Mouse (Mus musculus) myocyte (in vitro differentiated cells): ENCODE data around the gene Slc16a12. TPM values are rescaled to one million over a fixed set of nuclear protein-coding genes. Genes with fewer than 3 reads are reported as not detected.

Experiments used
- H3K27me3 ChIP-seq: one replicate; pipeline ENCODE4 v1.6.1; 2011; ENCODE audit not compliant: control insufficient read depth, insufficient read depth, insufficient read length
- H3K36me3 ChIP-seq: one replicate; pipeline ENCODE4 v1.6.1; 2011; ENCODE audit not compliant: control insufficient read depth, insufficient read depth
- H3K4me2 ChIP-seq: one replicate; pipeline ENCODE4 v1.6.1; 2011; ENCODE audit warnings: low read depth, control low read depth
- H3K4me3 ChIP-seq: one replicate; pipeline ENCODE4 v1.5.1; 2011; ENCODE audit warnings: mild to moderate bottlenecking, control low read depth, moderate library complexity
- H3K79me2 ChIP-seq: one replicate; pipeline ENCODE4 v1.6.1; 2011; ENCODE audit not compliant: control insufficient read depth, insufficient read depth
- H3ac ChIP-seq: one replicate; pipeline ENCODE4 v1.6.1; 2011; ENCODE audit not compliant: control insufficient read depth, insufficient read length
- CEBPB ChIP-seq: IDR thresholded peaks from 2 replicates; pipeline ENCODE4 v1.6.1; 2011; ENCODE audit warnings: mild to moderate bottlenecking, moderate library complexity; ENCODE audit not compliant: poor library complexity, insufficient read depth, severe bottlenecking
- E2F4 ChIP-seq: IDR thresholded peaks from one replicate; pipeline ENCODE4 v1.6.1; 2011; ENCODE audit warnings: mild to moderate bottlenecking, control low read depth, moderate library complexity; ENCODE audit not compliant: insufficient read depth
- MAX ChIP-seq: IDR thresholded peaks from one replicate; pipeline ENCODE4 v1.6.1; 2011; ENCODE audit warnings: low read depth, mild to moderate bottlenecking, control low read depth
- MYOD1 ChIP-seq, 3 experiments: IDR thresholded peaks; one replicate each; pipeline ENCODE4 v1.6.1; 2011; ENCODE audit warnings: control low read depth in 2 of 3, low read depth in 2 of 3, mild to moderate bottlenecking in 2 of 3, moderate library complexity in 1 of 3; ENCODE audit not compliant: insufficient read length in 2 of 3, control insufficient read depth in 1 of 3
- MYOG ChIP-seq, 3 experiments: IDR thresholded peaks; one replicate each; pipeline ENCODE4 v1.6.1; 2011; ENCODE audit warnings: control low read depth in 2 of 3, low read depth in 2 of 3, mild to moderate bottlenecking in 2 of 3; ENCODE audit not compliant: insufficient read length in 2 of 3, control insufficient read depth in 1 of 3, insufficient read depth in 1 of 3
- POLR2A ChIP-seq: IDR thresholded peaks from one replicate; pipeline ENCODE4 v1.6.1; 2011; ENCODE audit warnings: low read depth, mild to moderate bottlenecking, control low read depth, moderate library complexity; ENCODE audit not compliant: insufficient read length
- POLR2AphosphoS2 ChIP-seq: IDR thresholded peaks from one replicate; pipeline ENCODE4 v1.6.1; 2011; ENCODE audit warnings: low read depth, control low read depth; ENCODE audit not compliant: insufficient read length
- REST ChIP-seq: IDR thresholded peaks from one replicate; pipeline ENCODE4 v1.6.1; 2011; ENCODE audit warnings: mild to moderate bottlenecking, control low read depth, moderate library complexity; ENCODE audit not compliant: insufficient read depth, insufficient read length
- SRF ChIP-seq: IDR thresholded peaks from one replicate; pipeline ENCODE4 v1.6.1; 2011; ENCODE audit warnings: low read depth; ENCODE audit not compliant: control insufficient read depth, insufficient read length
- TCF12 ChIP-seq: IDR thresholded peaks from one replicate; pipeline ENCODE4 v1.6.1; 2011; ENCODE audit warnings: mild to moderate bottlenecking, control low read depth; ENCODE audit not compliant: poor library complexity, insufficient read depth, severe bottlenecking
- TCF3 ChIP-seq: IDR thresholded peaks from one replicate; pipeline ENCODE4 v1.6.1; 2011; ENCODE audit warnings: low read depth, control low read depth; ENCODE audit not compliant: insufficient read length
- USF1 ChIP-seq: IDR thresholded peaks from one replicate; pipeline ENCODE4 v1.6.1; 2011; ENCODE audit warnings: low read depth, mild to moderate bottlenecking, control low read depth, moderate library complexity
- polyA plus RNA-seq: library from polyadenylated mRNA; unstranded; fragments of >200 nt; fragmentation: generic; extraction: Trizol; gene quantifications from one replicate; pipeline ENCODE4 v1.2.1, GENCODE M21; 2012; ENCODE audit warnings: missing spikeins

Slc16a12 gene
- polyA plus RNA-seq, 1 experiment, result 0.04 TPM

DNA sequence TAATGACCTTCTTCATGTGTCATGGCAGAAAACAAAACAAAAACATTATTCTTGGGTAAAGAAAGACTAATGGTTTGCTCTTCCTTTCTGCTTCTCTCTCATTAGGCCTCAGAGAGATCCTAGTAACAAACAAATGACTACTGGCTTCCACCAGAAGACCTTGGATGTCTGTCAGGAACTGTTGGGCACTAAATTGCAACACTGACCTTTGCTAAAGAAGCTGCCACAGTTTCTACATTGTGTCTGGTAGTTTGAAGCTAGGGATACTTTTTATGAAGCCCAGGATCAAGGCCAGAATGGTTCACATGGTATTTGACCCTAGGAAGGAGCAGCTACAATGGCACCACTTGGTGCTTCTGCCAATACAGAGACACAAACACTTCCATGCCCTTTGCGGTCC is 41.9 kb downstream of the Slc16a12 start:
- TF ChIP-seq MAX, result no peak
- TF ChIP-seq REST, result no peak
- no peak for TF ChIP-seq MYOD1 (IDR thresholded peaks at IDR 0.05; ENCODE audit: control insufficient read depth in 1 of 3, insufficient read length in 2 of 3, low read depth in 2 of 3)
- no peak for TF ChIP-seq POLR2AphosphoS2
- TF ChIP-seq CEBPB, result no peak
- no peak for TF ChIP-seq E2F4
- TF ChIP-seq TCF3, result no peak
- no peak for TF ChIP-seq USF1
- TF ChIP-seq TCF12, result no peak
- TF ChIP-seq MYOG (IDR thresholded peaks at IDR 0.05; ENCODE audit: control insufficient read depth in 1 of 3, insufficient read depth in 1 of 3, insufficient read length in 2 of 3, low read depth in 2 of 3), result no peak
- Histone ChIP-seq H3K36me3 (no peaks in the 10 kb centered on the region), H3K4me3 (no peak overlapping the region), H3ac (no peak overlapping the region), H3K79me2 (no peaks in the 10 kb centered on the region), H3K4me2 (no peak overlapping the region), H3K27me3 (no peaks in the 10 kb centered on the region)

DNA sequence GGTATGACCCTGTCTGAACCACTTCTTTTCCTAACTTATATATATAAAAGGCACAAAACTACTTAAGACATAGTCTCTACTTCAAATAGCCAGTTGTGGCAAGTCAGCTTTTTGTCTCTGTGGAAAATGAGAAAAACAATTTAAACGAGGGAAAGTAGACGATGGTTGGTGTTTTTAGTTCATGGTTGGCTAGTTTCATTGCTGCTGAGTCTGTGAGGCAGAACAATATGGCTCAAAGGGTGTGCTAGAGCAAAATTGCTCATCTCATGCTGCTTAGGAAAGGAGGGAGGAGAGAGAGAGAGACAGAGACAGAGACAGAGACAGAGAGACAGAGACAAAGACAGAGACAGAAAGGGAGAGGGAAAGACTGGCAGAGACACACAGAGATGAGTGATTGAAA is 47.8 kb downstream of the Slc16a12 start:
- H3ac ChIP-seq, result no peak overlapping the region
- H3K4me3 ChIP-seq, result no peak overlapping the region
- no peak overlapping the region for H3K4me2 ChIP-seq
- H3K27me3 ChIP-seq, result no peaks in the 10 kb centered on the region
- TF ChIP-seq POLR2AphosphoS2 (no peak), TCF3 (no peak), USF1 (no peak), MYOD1 (IDR thresholded peaks at IDR 0.05; ENCODE audit: control insufficient read depth in 1 of 3, insufficient read length in 2 of 3, low read depth in 2 of 3) (no peak), CEBPB (no peak), REST (no peak), E2F4 (no peak), SRF (no peak), MYOG (IDR thresholded peaks at IDR 0.05; ENCODE audit: control insufficient read depth in 1 of 3, insufficient read depth in 1 of 3, insufficient read length in 2 of 3, low read depth in 2 of 3) (no peak), POLR2A (no peak), MAX (no peak), TCF12 (no peak)
- no peaks in the 10 kb centered on the region for H3K36me3 ChIP-seq
- H3K79me2 ChIP-seq, result no peaks in the 10 kb centered on the region

DNA sequence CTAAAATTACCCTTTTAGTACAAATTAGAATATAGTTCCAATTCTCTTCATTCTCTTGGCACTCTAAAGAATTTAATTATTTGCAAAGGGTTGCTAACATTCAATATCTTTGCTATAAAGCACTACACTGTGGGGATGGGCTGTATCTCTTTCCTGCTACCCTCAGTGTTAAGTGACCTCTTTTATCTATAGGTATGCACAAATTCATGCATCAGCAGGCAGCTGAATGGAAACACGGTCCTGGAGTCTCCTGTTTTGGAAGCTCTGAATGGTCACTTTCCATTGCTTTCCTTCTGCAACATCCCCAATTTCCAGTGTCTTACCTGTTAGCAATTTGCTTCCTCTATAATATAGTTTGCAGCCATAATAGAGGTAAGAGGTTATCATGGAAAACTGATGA is 48.2 kb downstream of the Slc16a12 start:
- H3K79me2 ChIP-seq, result no peaks in the 10 kb centered on the region
- no peak overlapping the region for H3K4me2 ChIP-seq
- no peak overlapping the region for H3K4me3 ChIP-seq
- no peak overlapping the region for H3ac ChIP-seq
- TF ChIP-seq CEBPB, result no peak
- no peak for TF ChIP-seq TCF3
- TF ChIP-seq TCF12, result no peak
- no peak for TF ChIP-seq REST
- TF ChIP-seq USF1, result no peak
- TF ChIP-seq SRF, result no peak
- no peak for TF ChIP-seq MYOG (IDR thresholded peaks at IDR 0.05; ENCODE audit: control insufficient read depth in 1 of 3, insufficient read depth in 1 of 3, insufficient read length in 2 of 3, low read depth in 2 of 3)
- no peak for TF ChIP-seq E2F4
- no peak for TF ChIP-seq POLR2A
- no peaks in the 10 kb centered on the region for H3K36me3 ChIP-seq
- H3K27me3 ChIP-seq, result no peaks in the 10 kb centered on the region

DNA sequence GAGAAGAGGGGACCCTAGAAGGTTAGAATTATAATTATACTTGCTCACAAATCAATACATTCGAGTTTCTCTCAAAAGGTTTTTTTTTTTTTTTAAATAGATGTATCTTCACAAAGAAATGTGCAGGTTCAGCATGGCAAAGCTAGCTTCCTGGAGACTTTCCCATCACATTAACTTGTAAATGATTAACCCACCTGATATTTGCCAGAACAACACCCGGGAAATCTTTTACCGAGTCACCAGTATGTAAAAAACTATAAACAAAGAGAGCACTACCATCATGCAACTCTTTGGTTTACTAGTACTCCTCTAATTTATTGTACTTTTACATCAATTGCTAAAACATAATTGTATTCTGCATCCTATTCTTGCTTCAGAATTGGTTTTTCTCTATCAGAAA is 48.7 kb downstream of the Slc16a12 start:
- H3K4me2 ChIP-seq, result no peak overlapping the region
- no peaks in the 10 kb centered on the region for H3K27me3 ChIP-seq
- H3K4me3 ChIP-seq, result no peak overlapping the region
- no peaks in the 10 kb centered on the region for H3K79me2 ChIP-seq
- H3ac ChIP-seq, result no peak overlapping the region
- TF ChIP-seq POLR2A, result no peak
- no peak for TF ChIP-seq MAX
- TF ChIP-seq REST, result no peak
- no peak for TF ChIP-seq E2F4
- no peak for TF ChIP-seq POLR2AphosphoS2
- TF ChIP-seq TCF12, result no peak
- TF ChIP-seq MYOG (IDR thresholded peaks at IDR 0.05; ENCODE audit: control insufficient read depth in 1 of 3, insufficient read depth in 1 of 3, insufficient read length in 2 of 3, low read depth in 2 of 3), result no peak
- TF ChIP-seq TCF3, result no peak
- no peak for TF ChIP-seq SRF
- TF ChIP-seq CEBPB, result no peak
- TF ChIP-seq MYOD1 (IDR thresholded peaks at IDR 0.05; ENCODE audit: control insufficient read depth in 1 of 3, insufficient read length in 2 of 3, low read depth in 2 of 3), result no peak
- no peak for TF ChIP-seq USF1
- no peaks in the 10 kb centered on the region for H3K36me3 ChIP-seq
